In the genomic region with DNA sequence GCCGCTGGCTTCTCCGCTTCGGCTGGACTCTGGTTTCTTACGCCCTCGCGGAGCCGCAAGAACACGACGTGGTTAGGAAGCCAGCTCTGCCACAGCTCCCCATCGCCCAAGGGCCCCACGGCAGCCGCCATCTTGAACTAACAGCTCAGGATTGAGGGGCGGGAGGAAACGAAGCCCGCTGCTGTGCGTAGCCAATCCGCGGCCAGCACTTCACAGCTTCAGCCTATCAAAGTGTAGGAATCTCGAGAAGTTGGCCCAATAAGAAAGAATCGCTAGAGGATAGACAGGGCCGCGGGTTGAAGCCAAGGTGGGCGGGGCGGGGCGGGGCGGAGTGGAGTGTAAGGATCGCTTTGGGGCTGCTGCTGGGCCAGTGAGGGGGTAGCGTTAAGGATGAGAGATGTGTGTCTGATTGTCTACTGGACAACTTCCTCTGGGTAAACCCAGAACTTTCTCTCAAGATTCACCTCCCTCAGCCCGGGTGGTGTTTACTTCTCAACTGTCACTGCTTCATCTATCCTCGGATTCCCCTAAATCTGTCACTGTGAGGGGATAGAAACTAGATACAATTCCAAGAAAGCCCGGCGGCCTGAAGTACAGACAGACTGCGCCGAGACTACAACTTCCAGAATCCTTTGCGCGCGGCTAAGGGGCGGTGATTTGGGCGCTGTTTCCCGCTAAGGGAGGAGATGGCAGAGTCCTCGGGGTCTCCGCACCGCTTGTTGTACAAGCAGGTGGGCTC, we compare ENCODE assay signal across 8 mouse cellular contexts. TPM values are rescaled to one million over a fixed set of nuclear protein-coding genes. Genes with fewer than 3 reads are reported as not detected.
DNase-seq lines count a peak whose midpoint lies in the region; ATAC-seq and TF ChIP-seq lines count a peak whose summit lies in the region.

Nup88 (minus strand) TSS at position 153 of the 739 bp plus-strand sequence.
Rpain (plus strand) TSS at position 393 of the 739 bp plus-strand sequence.

- WGBS in heart, embryonic 12.5 days: 0% methylated on average over 43 of the region's 43 CpGs
- WGBS in kidney, postnatal 0 days: under 1% methylated on average over 43 of the region's 43 CpGs
- WGBS in liver, embryonic 11.5 days: under 1% methylated on average over 43 of the region's 43 CpGs
- WGBS in stomach, embryonic 14.5 days: 0% methylated on average over 43 of the region's 43 CpGs

- peak within 1 kb of the TSS; percentile 88 for H3K4me2 ChIP-seq in heart, embryonic 12.5 days
- peak within 1 kb of the TSS; percentile 88 for H3K4me2 ChIP-seq in kidney, postnatal 0 days (ENCODE audit: low read length)
- H3K4me2 ChIP-seq in liver, embryonic 11.5 days: peak within 1 kb of the TSS; percentile 79
- H3K4me2 ChIP-seq in stomach, embryonic 14.5 days (replicated peaks; ENCODE audit: low read depth, low read length): peak within 1 kb of the TSS; percentile 89

- H3K36me3 ChIP-seq in heart, embryonic 12.5 days: peaks cover 45% of the 10 kb centered on the region
- peaks cover 26% of the 10 kb centered on the region; the same call in 1 of the 2 replicates for H3K36me3 ChIP-seq in kidney, postnatal 0 days (ENCODE audit: insufficient read depth, low read length)
- peaks cover 10% of the 10 kb centered on the region for H3K36me3 ChIP-seq in liver, embryonic 11.5 days (ENCODE audit: control insufficient read depth, insufficient read depth, low read length)
- peaks cover 32% of the 10 kb centered on the region for H3K36me3 ChIP-seq in stomach, embryonic 14.5 days (ENCODE audit: control insufficient read depth, insufficient read depth, low read length)

- H3K9ac ChIP-seq in heart, embryonic 12.5 days: peak within 1 kb of the TSS; percentile 97
- peak within 1 kb of the TSS; percentile 90 for H3K9ac ChIP-seq in kidney, postnatal 0 days (ENCODE audit: low read depth, low read length)
- peak within 1 kb of the TSS; percentile 89 for H3K9ac ChIP-seq in liver, embryonic 11.5 days (ENCODE audit: low read depth, low read length)
- peak within 1 kb of the TSS; percentile 90 for H3K9ac ChIP-seq in stomach, embryonic 14.5 days (replicated peaks; ENCODE audit: low read depth, low read length)

- H3K9me3 ChIP-seq in heart, embryonic 12.5 days (replicated peaks): no peaks in the 10 kb centered on the region
- H3K9me3 ChIP-seq in kidney, postnatal 0 days (replicated peaks; ENCODE audit: low read length): no peaks in the 10 kb centered on the region
- H3K9me3 ChIP-seq in liver, embryonic 11.5 days (ENCODE audit: control insufficient read depth, low read length): no peaks in the 10 kb centered on the region
- H3K9me3 ChIP-seq in stomach, embryonic 14.5 days (ENCODE audit: control insufficient read depth, low read depth, low read length): no peaks in the 10 kb centered on the region

- peak within 1 kb of the TSS; percentile 90 for H3K27ac ChIP-seq in heart, embryonic 12.5 days (ENCODE audit: poor library complexity, severe bottlenecking)
- H3K27ac ChIP-seq in kidney, postnatal 0 days: peak within 1 kb of the TSS; percentile 79
- peak within 1 kb of the TSS; percentile 92 for H3K27ac ChIP-seq in liver, embryonic 11.5 days (ENCODE audit: low read depth, low read length)
- peak within 1 kb of the TSS; percentile 86 for H3K27ac ChIP-seq in stomach, embryonic 14.5 days (ENCODE audit: low read length)

- peak; percentile 98 for DNase-seq in CD4-positive helper T cell, adult 2 months (ENCODE audit: low read depth, low spot score)
- peak; percentile 97 for DNase-seq in brain, embryonic 18.5 days (ENCODE audit: low read depth, low spot score)
- peak; percentile 99 for DNase-seq in kidney, postnatal 0 days (ENCODE audit: low spot score)
- DNase-seq in liver, embryonic 11.5 days (ENCODE audit: low spot score): peak; percentile 92
- peak; percentile 97 for DNase-seq in naive thymus-derived CD4-positive, alpha-beta T cell, adult 2 months (ENCODE audit: low read depth)

- H3K4me3 ChIP-seq in heart, embryonic 12.5 days: peak within 1 kb of the TSS; percentile 95
- H3K4me3 ChIP-seq in kidney, postnatal 0 days (replicated peaks; ENCODE audit: low read depth, low read length): peak within 1 kb of the TSS; percentile 84
- peak within 1 kb of the TSS; percentile 89 for H3K4me3 ChIP-seq in liver, embryonic 11.5 days (ENCODE audit: low read depth, low read length)
- H3K4me3 ChIP-seq in stomach, embryonic 14.5 days (ENCODE audit: low read depth, low read length): peak within 1 kb of the TSS; percentile 88

- ATAC-seq in erythroid progenitor cell, adult 5-6 weeks (replicated peaks; ENCODE audit: low FRiP score, poor library complexity, severe bottlenecking): peak; percentile 80
- peak; percentile 97 for ATAC-seq in heart, embryonic 12.5 days (ENCODE audit: insufficient number of reproducible peaks, low FRiP score)
- peak; percentile 98 for ATAC-seq in kidney, postnatal 0 days (replicated peaks; ENCODE audit: low FRiP score, low read depth)
- peak; percentile 93 for ATAC-seq in liver, embryonic 11.5 days (replicated peaks; ENCODE audit: low FRiP score)
- peak; percentile 97 for ATAC-seq in stomach, embryonic 14.5 days (ENCODE audit: insufficient number of reproducible peaks, insufficient read depth, low FRiP score, low read depth)

- peaks cover 8% of the 10 kb centered on the region for H3K4me1 ChIP-seq in heart, embryonic 12.5 days (replicated peaks)
- peaks cover 6% of the 10 kb centered on the region; the same call in 1 of the 2 replicates for H3K4me1 ChIP-seq in kidney, postnatal 0 days (replicated peaks; ENCODE audit: insufficient read depth, low read length)
- H3K4me1 ChIP-seq in liver, embryonic 11.5 days (replicated peaks; ENCODE audit: control insufficient read depth, insufficient read depth, low read length): peaks cover 3% of the 10 kb centered on the region; the same call in 1 of the 2 replicates
- H3K4me1 ChIP-seq in stomach, embryonic 14.5 days (ENCODE audit: control insufficient read depth, insufficient read depth, low read length): peaks cover 4% of the 10 kb centered on the region; the same call in 1 of the 2 replicates

- TF ChIP-seq CTCF in kidney, postnatal 0 days (IDR thresholded peaks at IDR 0.05; ENCODE audit: low read depth): no peak

- H3K27me3 ChIP-seq in heart, embryonic 12.5 days (replicated peaks): no peaks in the 10 kb centered on the region
- no peaks in the 10 kb centered on the region for H3K27me3 ChIP-seq in kidney, postnatal 0 days (ENCODE audit: insufficient read depth, low read length)
- H3K27me3 ChIP-seq in liver, embryonic 11.5 days (replicated peaks; ENCODE audit: control insufficient read depth, insufficient read depth, low read length): no peaks in the 10 kb centered on the region
- no peaks in the 10 kb centered on the region for H3K27me3 ChIP-seq in stomach, embryonic 14.5 days (ENCODE audit: control insufficient read depth, insufficient read depth, low read length)

RNA-seq across cellular contexts. Expression of gene Nup88, which starts in this region (rescaled TPM):
- 85.4 and 142 TPM in 2 replicates for total RNA-seq in erythroid progenitor cell, adult 5-6 weeks (2015; ENCODE audit: low replicate concordance)
- total RNA-seq in erythroid progenitor cell, adult 5-6 weeks (2017; ENCODE audit: low replicate concordance): 93.7 and 128 TPM in 2 replicates
- polyA plus RNA-seq in heart, embryonic 12.5 days (2016; fragmentation: Nextera tagmentation; extraction: Ambion mirVana): 118 and 120 TPM in 2 replicates
- polyA plus RNA-seq in kidney, postnatal 0 days (2015; fragmentation: Nextera tagmentation; extraction: Ambion mirVana): 85.8 and 89.0 TPM in 2 replicates
- 125 and 144 TPM in 2 replicates for polyA plus RNA-seq in liver, embryonic 11.5 days (2014; fragmentation: Nextera tagmentation; extraction: Ambion mirVana)
- polyA plus RNA-seq in stomach, embryonic 14.5 days (2014; fragmentation: Nextera tagmentation; extraction: Ambion mirVana): 123 and 137 TPM in 2 replicates

RNA-seq across cellular contexts. Expression of gene Rpain, which starts in this region (rescaled TPM):
- 136 and 165 TPM in 2 replicates for total RNA-seq in erythroid progenitor cell, adult 5-6 weeks (2015; ENCODE audit: low replicate concordance)
- total RNA-seq in erythroid progenitor cell, adult 5-6 weeks (2017; ENCODE audit: low replicate concordance): 47.1 and 102 TPM in 2 replicates
- 49.0 and 51.2 TPM in 2 replicates for polyA plus RNA-seq in heart, embryonic 12.5 days (2016; fragmentation: Nextera tagmentation; extraction: Ambion mirVana)
- 67.0 and 68.3 TPM in 2 replicates for polyA plus RNA-seq in kidney, postnatal 0 days (2015; fragmentation: Nextera tagmentation; extraction: Ambion mirVana)
- polyA plus RNA-seq in liver, embryonic 11.5 days (2014; fragmentation: Nextera tagmentation; extraction: Ambion mirVana): 111 and 124 TPM in 2 replicates
- polyA plus RNA-seq in stomach, embryonic 14.5 days (2014; fragmentation: Nextera tagmentation; extraction: Ambion mirVana): 86.0 and 88.2 TPM in 2 replicates

Comparison
In these comparisons a context has a peak if more than half of its experiments do, and no peak if none do; other contexts are left out.
1. Peak in every context shown above with its lines: DNase-seq, ATAC-seq, H3K4me3 ChIP-seq and H3K27ac ChIP-seq.